Mouse (Mus musculus) small intestine, adult 2 months (tissue): Measurements from ENCODE around the gene Nrip1.

Source experiments
- CTCF ChIP-seq: fragments of 200-500 bp; IDR thresholded peaks from 2 replicates; pipeline ENCODE4 v1.5.1; 2012; ENCODE audit warnings: low read depth, mild to moderate bottlenecking, control low read depth, inconsistent platforms, low read length, moderate library complexity, mixed read lengths; ENCODE audit not compliant: insufficient replicate concordance, insufficient read length; ENCODE audit errors: extremely low read depth
- POLR2A ChIP-seq: fragments of 200-500 bp; IDR thresholded peaks from 2 replicates; pipeline ENCODE4 v1.6.1; 2012; ENCODE audit warnings: low read depth, mild to moderate bottlenecking, control low read depth, inconsistent platforms, low read length, moderate library complexity

DNA sequence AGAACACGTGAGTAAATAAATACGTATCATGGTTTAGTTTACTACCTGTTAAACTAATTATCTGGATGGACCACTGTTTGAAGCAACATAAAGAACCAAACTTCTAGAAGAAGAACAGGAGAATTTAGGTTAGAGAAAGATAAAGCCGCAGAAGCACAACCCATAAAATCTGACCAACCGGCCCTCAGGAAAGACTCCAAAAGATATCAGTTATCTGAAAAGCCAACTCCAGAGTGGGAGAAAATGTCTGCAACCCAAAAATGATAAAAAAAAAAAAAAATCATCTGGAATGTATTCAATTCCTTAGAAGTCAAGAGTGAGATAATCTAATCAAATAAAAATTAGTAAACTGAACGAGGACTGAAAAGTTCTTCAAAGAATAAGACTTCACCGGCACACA lies 37.7 kb downstream of the Nrip1 start:
- TF ChIP-seq CTCF, result no peak
- TF ChIP-seq POLR2A, result no peak
